Mouse (Mus musculus): ENCODE data around the gene Rab31. TPM values are rescaled to one million over a fixed set of nuclear protein-coding genes. Genes with fewer than 3 reads are reported as not detected.

Rab31 gene
- total and polyA plus RNA-seq, 2 experiments from 2014 or later = 79.3 to 92.8 TPM

- H3K27me3 ChIP-seq (ENCODE audit: insufficient read depth, low read length) = no peaks in the 10 kb centered on the region
- peak overlapping the region; percentile 98 for H3K9ac ChIP-seq
- TF ChIP-seq CTCF (IDR thresholded peaks at IDR 0.05; ENCODE audit: low read depth) = no peak
- WGBS = 3% methylated on average over 68 of the region's 135 CpGs
- H3K4me2 ChIP-seq (ENCODE audit: low read depth) = peak overlapping the region; percentile 82
- no peaks in the 10 kb centered on the region for H3K9me3 ChIP-seq (ENCODE audit: low read length)
- H3K4me1 ChIP-seq (ENCODE audit: insufficient read depth) = peaks cover 9% of the 10 kb centered on the region
- DNase-seq (peak; percentile 85), ATAC-seq (peak; percentile 82)
- no peaks in the 10 kb centered on the region for H3K36me3 ChIP-seq (ENCODE audit: insufficient read depth)
- H3K4me3 ChIP-seq (ENCODE audit: low read depth, low read length) = peak overlapping the region; percentile 95
- peak overlapping the region; percentile 99 for H3K27ac ChIP-seq (ENCODE audit: low read depth, low read length)
These were observed 10.9 kb upstream of the Rab31 start for GRCm38 (mm10) chr17:65783182-65784161.

GRCm38 (mm10) chr17:65782551-65783141 is 10.1 kb upstream of the Rab31 start, which contains the start of gene Ppp4r1:
Gene Ppp4r1, plus strand, starts transcription at chr17:65782573.
- H3K4me1 ChIP-seq (ENCODE audit: insufficient read depth) = peaks cover 9% of the 10 kb centered on the region
- ATAC-seq = peak; percentile 86

GRCm38 (mm10) chr17:65780970-65781369 is 8.4 kb upstream of the Rab31 start:
- Histone ChIP-seq H3K9ac (no peak overlapping the region), H3K27me3 (ENCODE audit: insufficient read depth, low read length) (no peaks in the 10 kb centered on the region), H3K4me1 (ENCODE audit: insufficient read depth) (peaks cover 9% of the 10 kb centered on the region), H3K4me2 (ENCODE audit: low read depth) (no peak overlapping the region), H3K27ac (ENCODE audit: low read depth, low read length) (no peak overlapping the region), H3K4me3 (ENCODE audit: low read depth, low read length) (no peak overlapping the region), H3K9me3 (ENCODE audit: low read length) (no peaks in the 10 kb centered on the region), H3K36me3 (ENCODE audit: insufficient read depth) (no peaks in the 10 kb centered on the region)
- 75% methylated on average over 2 of the region's 2 CpGs for WGBS
- no peak for ATAC-seq
- no peak for TF ChIP-seq CTCF (IDR thresholded peaks at IDR 0.05; ENCODE audit: low read depth)
- no peak for DNase-seq

More at GRCm38 (mm10) chr17:65782551-65783141, 10.1 kb upstream of the Rab31 start, which contains the start of gene Ppp4r1:
- peak within 1 kb of the TSS; percentile 98 for H3K9ac ChIP-seq
- H3K4me3 ChIP-seq (ENCODE audit: low read depth, low read length) = peak within 1 kb of the TSS; percentile 95
- H3K4me2 ChIP-seq (ENCODE audit: low read depth) = peak within 1 kb of the TSS; percentile 82
- no peaks in the 10 kb centered on the region for H3K9me3 ChIP-seq (ENCODE audit: low read length)
- H3K27ac ChIP-seq (ENCODE audit: low read depth, low read length) = peak within 1 kb of the TSS; percentile 99
- no peaks in the 10 kb centered on the region for H3K36me3 ChIP-seq (ENCODE audit: insufficient read depth)
- H3K27me3 ChIP-seq (ENCODE audit: insufficient read depth, low read length) = no peaks in the 10 kb centered on the region
- peak; percentile 83 for DNase-seq
- WGBS = under 1% methylated on average over 69 of the region's 81 CpGs
- TF ChIP-seq CTCF (IDR thresholded peaks at IDR 0.05; ENCODE audit: low read depth) = peak; percentile 36

GRCm38 (mm10) chr17:65777461-65777860 is 4.9 kb upstream of the Rab31 start:
- Histone ChIP-seq H3K9ac (no peak overlapping the region), H3K4me3 (ENCODE audit: low read depth, low read length) (no peak overlapping the region), H3K4me1 (ENCODE audit: insufficient read depth) (no peaks in the 10 kb centered on the region), H3K9me3 (ENCODE audit: low read length) (no peaks in the 10 kb centered on the region), H3K27ac (ENCODE audit: low read depth, low read length) (no peak overlapping the region), H3K36me3 (ENCODE audit: insufficient read depth) (no peaks in the 10 kb centered on the region), H3K4me2 (ENCODE audit: low read depth) (no peak overlapping the region), H3K27me3 (ENCODE audit: insufficient read depth, low read length) (no peaks in the 10 kb centered on the region)
- DNase-seq (no peak), ATAC-seq (no peak)
- WGBS = 88% methylated on average over 4 of the region's 4 CpGs
- TF ChIP-seq CTCF (IDR thresholded peaks at IDR 0.05; ENCODE audit: low read depth) = no peak

GRCm38 (mm10) chr17:65776228-65776627 is 3.7 kb upstream of the Rab31 start:
- Histone ChIP-seq H3K27me3 (ENCODE audit: insufficient read depth, low read length) (no peaks in the 10 kb centered on the region), H3K9ac (no peak overlapping the region), H3K4me2 (ENCODE audit: low read depth) (no peak overlapping the region), H3K4me3 (ENCODE audit: low read depth, low read length) (no peak overlapping the region), H3K36me3 (ENCODE audit: insufficient read depth) (no peaks in the 10 kb centered on the region), H3K27ac (ENCODE audit: low read depth, low read length) (no peak overlapping the region), H3K9me3 (ENCODE audit: low read length) (no peaks in the 10 kb centered on the region), H3K4me1 (ENCODE audit: insufficient read depth) (peaks cover under 1% of the 10 kb centered on the region; the same call in 1 of the 2 replicates)
- DNase-seq (no peak), ATAC-seq (no peak)
- 90% methylated on average over 1 of the region's 1 CpGs for WGBS
- no peak for TF ChIP-seq CTCF (IDR thresholded peaks at IDR 0.05; ENCODE audit: low read depth)

- H3K4me1 ChIP-seq (ENCODE audit: insufficient read depth) = peaks cover 7% of the 10 kb centered on the region
- ATAC-seq (no peak), DNase-seq (no peak)
- H3K27me3 ChIP-seq (ENCODE audit: insufficient read depth, low read length) = no peaks in the 10 kb centered on the region
- H3K4me2 ChIP-seq (ENCODE audit: low read depth) = no peak overlapping the region
- no peak overlapping the region for H3K9ac ChIP-seq
- no peak overlapping the region for H3K4me3 ChIP-seq (ENCODE audit: low read depth, low read length)
- TF ChIP-seq CTCF (IDR thresholded peaks at IDR 0.05; ENCODE audit: low read depth) = no peak
- H3K27ac ChIP-seq (ENCODE audit: low read depth, low read length) = no peak overlapping the region
- 80% methylated on average over 7 of the region's 7 CpGs for WGBS
- no peaks in the 10 kb centered on the region for H3K36me3 ChIP-seq (ENCODE audit: insufficient read depth)
- no peaks in the 10 kb centered on the region for H3K9me3 ChIP-seq (ENCODE audit: low read length)
These were observed 1.9 kb upstream of the Rab31 start for GRCm38 (mm10) chr17:65774439-65774838.

- WGBS = 61% methylated on average over 4 of the region's 4 CpGs
- Histone ChIP-seq H3K27me3 (ENCODE audit: insufficient read depth, low read length) (no peaks in the 10 kb centered on the region), H3K36me3 (ENCODE audit: insufficient read depth) (no peaks in the 10 kb centered on the region), H3K4me3 (ENCODE audit: low read depth, low read length) (no peak overlapping the region), H3K9ac (no peak overlapping the region), H3K4me2 (ENCODE audit: low read depth) (no peak overlapping the region), H3K9me3 (ENCODE audit: low read length) (no peaks in the 10 kb centered on the region), H3K27ac (ENCODE audit: low read depth, low read length) (no peak overlapping the region), H3K4me1 (ENCODE audit: insufficient read depth) (peaks cover 16% of the 10 kb centered on the region)
- peak; percentile 40; the same call in 1 of the 2 replicates for TF ChIP-seq CTCF (IDR thresholded peaks at IDR 0.05; ENCODE audit: low read depth)
- ATAC-seq (no peak), DNase-seq (no peak)
These were observed 1.1 kb upstream of the Rab31 start for GRCm38 (mm10) chr17:65773617-65774016.
